Mouse (Mus musculus): ENCODE data around the gene Tnfsf15.

Tnfsf15 gene

DNA sequence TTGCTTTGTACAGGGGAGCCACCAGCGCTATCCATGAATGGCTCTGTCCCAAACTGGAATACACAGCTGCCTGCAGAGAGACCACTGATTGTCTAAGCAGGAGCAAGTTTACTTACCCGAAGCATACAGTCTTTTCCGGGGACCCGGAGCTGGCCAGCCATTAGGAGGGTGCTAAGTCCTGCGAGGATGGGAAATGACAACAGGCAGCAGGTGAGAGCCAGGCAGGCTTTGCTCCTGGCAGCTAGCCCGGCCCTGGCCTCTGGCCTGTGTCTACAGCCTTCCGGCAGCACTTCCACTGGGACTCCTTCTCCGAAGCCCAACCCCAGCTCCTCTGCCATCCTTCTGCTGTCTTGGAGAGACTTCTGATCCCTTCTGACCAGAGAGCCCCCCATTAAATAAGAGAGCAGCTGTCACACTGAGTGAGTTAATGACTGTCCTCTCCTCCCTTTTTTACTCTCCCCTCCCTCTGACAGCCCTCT is at the start of gene Tnfsf15:
Gene Tnfsf15, minus strand, starts transcription at position 421 of the 479 bp plus-strand sequence.
- DNase-seq (ENCODE audit: low read depth): no peak

DNA sequence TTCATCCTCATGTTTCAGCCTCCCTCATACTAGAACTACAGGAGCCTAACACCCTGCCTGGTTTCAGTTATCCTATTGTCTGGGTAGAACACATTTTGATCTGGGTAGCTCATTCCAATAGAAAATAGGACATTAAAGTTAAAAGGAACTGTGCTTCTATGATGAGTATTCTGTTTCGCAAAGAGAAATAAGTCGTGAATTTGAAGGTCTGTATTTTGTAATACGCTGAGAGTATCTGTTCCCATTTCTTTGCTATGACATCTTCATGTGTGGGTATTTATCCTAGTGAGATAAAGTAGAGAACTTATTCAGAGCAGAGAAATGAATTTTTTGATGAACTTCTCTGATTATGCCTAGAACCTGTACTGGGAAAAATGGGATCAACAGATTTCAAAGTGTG is 47.4 kb upstream of the Tnfsf15 start:
- DNase-seq (ENCODE audit: low read depth): no peak

DNA sequence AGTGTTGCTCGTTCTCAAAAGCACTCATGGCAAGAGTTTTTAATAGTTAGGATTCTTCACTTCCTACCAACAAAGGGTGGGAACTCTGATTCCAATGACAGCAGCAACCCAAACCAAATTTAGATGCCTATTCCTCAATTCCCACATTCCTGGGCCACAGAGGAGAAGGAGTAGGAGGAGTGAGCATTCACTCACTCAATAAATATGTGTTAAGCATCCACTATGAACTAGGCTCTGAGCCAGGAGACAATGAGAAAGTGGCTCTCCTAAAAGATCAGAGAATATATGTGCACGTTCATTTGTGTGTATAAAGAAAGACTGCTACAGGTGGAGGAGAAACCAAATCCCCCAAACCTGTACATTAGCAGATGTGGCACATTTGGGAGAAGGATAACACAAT is 40.6 kb upstream of the Tnfsf15 start:
- no peak for DNase-seq (ENCODE audit: low read depth)

DNA sequence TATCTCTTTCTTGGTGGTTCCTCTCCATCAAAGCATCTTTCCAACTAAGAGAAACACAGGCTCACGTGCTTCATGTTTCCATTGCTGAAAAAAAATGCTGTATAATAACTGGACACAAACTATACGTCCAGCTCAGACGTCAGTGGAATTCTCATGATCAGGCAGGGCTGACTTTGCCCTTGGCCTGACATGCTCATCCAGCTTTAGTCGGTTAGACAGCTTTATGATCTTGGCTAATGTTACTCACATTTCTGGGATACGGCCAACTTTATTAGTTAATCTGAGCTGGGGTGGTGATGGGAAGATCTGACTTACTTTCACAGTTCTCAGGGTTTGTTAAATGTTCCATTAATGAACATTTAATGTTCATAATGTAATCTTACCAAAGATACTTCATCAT is 38.9 kb upstream of the Tnfsf15 start:
- DNase-seq (ENCODE audit: low read depth): no peak

DNA sequence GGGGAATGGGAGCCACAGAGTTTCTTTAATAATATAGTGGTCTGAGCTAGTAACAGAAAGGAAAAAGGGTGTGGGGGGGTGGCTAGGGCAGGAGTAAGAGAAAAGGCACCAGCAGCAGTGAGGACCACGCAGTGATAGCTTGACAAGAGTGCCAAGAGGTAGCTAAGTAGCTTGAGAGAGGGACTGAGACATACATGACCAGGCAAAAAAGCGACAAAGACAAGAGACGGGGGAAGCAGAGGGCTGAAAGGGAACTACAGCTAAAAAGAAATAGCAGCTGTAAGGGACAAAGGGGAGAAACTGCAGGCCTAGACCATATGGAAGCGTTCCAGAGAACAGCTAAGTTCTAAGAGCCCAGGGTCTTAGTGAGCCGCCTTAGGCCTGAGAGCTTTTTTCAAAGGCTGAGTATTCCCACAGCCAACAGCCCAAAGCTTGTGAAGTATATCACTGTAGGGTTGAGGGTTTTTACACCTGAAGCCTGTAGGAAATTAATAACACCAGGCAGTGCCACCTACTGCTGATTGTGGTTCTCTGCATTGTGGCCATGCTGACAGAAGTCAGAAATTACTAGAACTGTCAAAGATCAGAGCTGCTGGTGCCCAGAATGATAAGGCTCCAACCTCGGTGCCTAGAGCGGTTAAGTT is 38.2 kb upstream of the Tnfsf15 start:
- DNase-seq (ENCODE audit: low read depth): no peak

DNA sequence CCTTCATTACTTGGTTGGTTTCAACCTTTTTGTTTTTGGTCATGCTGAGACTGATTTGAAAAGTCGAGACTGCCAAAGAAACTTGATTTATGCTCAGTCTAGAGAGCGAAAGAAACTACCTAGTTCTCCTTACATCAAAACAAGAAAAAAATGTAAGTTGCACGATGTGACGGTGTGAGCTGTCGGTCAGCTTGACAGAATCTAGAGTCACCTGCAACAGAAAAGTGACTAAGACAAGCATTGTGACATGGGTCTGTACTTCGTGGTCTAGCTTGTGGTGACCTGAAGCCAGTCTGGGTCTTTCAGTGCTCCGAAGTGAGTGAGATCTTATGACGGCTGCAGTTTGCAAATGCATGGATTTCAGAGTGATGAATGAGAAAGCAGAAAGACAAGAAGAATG is 32.3 kb upstream of the Tnfsf15 start:
- DNase-seq (ENCODE audit: low read depth): no peak

DNA sequence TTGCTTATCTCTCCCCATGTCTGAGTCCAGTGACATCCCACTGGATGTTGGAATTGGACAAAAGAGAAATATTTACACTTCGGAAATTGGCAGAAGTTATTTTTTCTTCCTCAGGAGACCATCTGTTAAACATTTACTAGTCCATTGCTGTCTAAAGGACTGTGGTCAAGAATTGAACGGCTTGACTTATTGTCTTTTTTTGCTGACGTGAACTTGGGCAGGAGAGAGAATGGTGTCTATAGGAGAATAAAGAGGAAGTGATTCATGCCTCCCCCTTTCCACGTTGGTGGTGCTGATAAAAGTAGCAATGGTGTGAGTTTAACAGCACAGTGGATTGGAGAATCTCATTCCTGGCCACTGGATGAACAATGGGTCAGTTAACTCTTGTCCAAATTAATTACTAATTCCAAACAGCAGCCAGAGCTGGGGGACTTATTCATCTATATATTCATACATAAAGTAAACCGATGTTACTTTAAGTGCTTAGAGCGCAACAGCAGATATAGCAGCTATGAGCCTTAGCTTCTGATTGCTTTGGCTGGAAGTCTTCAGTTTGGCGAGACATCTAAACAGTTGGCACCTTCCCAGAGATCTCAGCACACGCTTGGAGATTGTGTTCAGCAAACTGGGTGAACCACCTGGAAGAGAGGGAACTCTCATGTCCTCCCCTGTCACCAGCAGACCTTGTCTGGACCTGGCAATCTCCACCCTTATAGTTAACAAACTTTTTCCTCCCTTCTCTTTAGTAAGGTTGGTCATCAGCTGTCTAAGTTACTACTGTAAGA is 28.6 kb upstream of the Tnfsf15 start:
- no peak for DNase-seq (ENCODE audit: low read depth)

DNA sequence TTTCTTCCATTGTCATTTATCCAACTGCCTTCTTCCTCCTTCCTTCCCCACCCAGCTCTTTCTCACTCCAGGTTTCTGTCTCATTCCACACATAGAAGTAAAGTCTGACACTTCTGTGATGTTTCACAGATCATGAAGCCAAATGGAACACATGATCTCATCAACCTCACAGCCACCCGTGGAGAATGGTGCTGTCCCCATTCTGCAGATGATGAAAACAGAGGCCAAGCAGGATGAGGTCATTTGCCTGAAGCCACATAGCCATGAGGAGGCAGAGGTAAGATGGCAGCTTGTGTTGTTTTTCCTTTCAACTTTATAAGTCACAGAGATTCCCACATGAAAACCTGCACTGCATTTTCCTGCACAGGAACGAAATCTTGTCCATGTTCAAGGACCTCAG is 27.6 kb upstream of the Tnfsf15 start:
- DNase-seq (ENCODE audit: low read depth): no peak

DNA sequence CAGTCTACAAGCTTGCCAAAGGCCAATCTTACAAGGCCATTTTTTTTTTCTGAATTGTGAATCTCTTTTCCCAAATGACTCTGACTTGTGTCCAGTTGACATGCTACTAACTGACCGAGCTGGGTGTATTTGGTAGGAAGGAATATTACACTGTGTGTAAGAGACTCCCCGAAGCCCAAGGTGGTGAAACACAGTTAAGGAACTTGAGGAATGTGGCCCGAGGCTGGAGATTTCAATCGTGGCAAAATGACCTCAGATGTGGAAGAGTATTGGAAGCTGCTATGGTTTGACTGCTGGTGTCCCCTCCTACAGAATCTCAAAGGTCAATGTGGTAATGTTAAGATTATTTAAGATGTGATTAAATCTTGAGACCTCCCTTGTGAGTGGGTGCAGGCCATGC is 26.4 kb upstream of the Tnfsf15 start:
- no peak for DNase-seq (ENCODE audit: low read depth)

DNA sequence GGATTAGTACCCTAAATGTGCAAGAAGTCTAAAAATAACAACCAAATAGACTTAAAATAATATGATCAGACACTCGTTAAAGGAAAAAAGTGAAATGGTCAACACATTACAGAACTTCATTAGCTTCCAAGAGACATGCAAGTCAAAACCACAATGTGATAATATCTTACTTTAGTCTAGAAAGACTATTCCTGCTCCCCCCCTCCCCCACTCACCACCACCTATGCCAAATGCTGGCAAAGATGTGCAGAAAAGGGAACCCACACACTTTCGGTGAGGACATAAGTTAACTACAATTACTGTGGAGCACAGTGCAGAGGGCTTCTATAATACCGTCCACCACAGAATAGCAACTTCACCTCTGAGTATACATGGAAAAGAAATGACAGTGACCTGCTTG is 24.2 kb upstream of the Tnfsf15 start:
- no peak for DNase-seq (ENCODE audit: low read depth)

DNA sequence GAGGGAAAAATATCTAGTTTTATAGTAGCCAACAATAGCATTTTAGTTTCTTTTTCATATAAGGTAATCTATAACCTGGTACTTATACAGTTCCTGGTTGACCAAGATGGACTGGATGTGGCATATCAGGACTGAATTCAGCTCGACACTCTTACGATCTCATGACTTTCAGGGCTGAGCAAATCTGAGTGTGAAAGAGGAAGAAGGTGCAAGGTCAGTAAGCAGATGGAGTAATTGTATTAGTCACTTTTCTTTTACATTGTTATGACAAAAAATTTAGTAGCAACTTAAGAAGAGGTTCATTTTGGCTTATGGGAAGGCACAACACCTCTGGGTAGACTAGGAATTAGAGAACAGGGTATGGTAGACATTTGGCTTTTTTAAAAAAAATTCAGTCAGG is 20.1 kb upstream of the Tnfsf15 start:
- DNase-seq (ENCODE audit: low read depth): no peak

DNA sequence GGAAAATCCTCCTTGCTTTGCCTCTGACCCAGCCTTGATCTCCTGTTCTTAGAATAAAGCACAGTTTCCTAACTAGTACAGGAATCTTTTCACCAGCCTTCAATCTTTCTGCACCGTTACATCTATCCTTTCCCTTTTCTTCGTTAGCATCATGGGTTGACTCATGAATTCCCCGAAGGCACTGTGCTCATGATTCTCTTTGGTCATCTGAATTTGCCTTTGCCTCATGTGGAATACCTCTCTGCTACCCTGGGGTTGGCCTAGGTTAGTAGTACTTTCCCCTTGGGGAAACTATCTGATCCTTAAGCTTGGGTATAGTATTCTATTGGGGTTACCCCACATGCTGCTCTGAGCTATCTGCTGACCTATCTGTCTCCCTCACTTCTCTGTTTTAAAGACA is 15.0 kb upstream of the Tnfsf15 start:
- DNase-seq (ENCODE audit: low read depth): no peak

DNA sequence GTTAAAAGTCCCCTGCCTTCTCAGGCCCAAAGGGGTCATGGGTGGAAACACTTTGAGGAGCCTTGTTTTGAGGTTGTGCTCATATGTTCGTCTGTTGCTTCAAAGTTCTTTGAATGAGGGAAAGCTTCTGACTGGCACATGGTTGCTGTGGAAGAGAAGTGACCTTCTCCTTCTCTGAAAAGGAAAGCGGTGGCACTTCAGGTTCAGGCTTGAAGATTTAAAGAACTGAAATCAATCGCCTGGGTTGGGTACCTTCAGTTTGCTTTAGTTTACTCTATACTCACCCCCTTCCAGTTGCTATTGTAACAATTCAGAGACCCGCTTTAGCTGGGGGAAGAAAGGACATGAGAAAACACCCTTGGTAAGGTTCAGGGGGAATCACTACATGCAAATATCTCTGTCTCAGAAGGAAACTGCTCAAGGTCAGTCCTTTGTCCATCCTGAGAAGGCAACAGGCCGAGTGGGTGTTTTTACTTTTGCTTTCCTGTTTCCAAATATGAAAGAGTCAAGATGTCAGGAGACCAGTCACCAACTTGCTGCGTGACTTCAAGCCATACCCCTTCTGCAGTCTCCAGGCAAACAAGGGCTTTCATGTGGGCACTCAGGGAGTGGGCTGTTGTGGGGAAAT is 12.7 kb upstream of the Tnfsf15 start:
- DNase-seq (ENCODE audit: low read depth): no peak

DNA sequence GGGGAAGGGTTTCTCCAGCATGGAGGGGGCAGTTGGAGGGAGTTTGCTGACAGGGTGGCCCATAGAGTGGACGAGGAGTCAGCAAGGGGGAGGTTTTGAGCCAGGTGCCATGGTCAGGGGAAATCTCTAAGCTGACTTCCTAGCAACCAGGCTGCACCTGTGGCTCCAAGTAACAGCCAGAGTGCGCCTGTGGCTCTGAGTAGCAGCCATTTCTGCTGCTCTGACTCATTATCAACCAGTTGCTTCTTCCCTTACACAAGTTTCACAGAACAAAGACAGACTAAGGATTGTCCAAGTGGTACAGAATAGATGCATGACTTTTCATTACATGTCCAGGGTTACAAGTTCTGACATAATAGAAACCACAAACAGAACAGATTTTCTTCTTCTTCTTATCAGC is 11.2 kb upstream of the Tnfsf15 start:
- DNase-seq (ENCODE audit: low read depth): no peak

DNA sequence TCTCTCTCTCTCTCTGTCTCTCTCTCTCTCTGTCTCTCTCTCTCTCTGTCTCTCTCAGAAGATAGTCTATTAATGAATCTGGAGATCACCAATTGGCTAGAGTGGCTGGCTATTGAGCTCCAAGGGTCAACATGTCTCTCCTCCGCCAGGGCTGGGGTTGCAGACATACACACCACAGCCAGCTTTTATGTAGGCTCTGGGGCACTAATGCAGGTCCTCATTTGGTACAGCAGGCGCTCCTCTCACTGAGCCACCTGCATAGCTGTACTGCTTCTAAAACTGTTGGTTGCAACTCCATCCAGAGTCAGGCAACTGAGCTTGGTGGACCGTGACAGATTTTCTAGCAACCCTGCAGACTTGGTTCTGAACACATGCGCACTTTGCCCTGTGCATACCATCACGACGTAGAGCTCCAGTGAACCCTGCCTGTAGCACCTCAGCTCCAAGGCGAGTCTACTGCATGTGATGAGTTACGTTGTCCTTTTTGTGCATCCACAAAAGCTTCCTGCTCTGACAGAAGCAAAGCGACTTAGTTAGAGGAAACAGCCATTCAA is 9.6 kb upstream of the Tnfsf15 start:
- no peak for DNase-seq (ENCODE audit: low read depth)

DNA sequence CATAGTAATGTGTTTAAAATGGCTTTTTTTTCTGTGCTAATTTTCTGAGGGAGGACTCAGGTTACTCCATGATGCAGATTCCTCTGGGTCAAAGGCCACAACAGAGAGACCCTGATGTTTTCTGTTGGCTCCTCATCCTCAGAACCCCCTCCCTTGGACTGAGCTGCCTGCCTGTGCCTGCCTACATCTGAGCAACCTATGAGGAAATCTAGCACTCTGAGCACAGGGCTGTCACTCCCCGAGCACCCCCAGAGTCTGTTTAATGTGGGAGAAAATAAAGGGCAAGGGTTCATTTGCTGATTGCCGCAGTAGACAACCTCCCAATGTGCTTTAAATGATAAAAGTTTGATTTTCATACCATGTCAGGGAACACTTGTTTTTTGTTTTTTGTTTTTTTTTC is 8.9 kb upstream of the Tnfsf15 start:
- no peak for DNase-seq (ENCODE audit: low read depth)

DNA sequence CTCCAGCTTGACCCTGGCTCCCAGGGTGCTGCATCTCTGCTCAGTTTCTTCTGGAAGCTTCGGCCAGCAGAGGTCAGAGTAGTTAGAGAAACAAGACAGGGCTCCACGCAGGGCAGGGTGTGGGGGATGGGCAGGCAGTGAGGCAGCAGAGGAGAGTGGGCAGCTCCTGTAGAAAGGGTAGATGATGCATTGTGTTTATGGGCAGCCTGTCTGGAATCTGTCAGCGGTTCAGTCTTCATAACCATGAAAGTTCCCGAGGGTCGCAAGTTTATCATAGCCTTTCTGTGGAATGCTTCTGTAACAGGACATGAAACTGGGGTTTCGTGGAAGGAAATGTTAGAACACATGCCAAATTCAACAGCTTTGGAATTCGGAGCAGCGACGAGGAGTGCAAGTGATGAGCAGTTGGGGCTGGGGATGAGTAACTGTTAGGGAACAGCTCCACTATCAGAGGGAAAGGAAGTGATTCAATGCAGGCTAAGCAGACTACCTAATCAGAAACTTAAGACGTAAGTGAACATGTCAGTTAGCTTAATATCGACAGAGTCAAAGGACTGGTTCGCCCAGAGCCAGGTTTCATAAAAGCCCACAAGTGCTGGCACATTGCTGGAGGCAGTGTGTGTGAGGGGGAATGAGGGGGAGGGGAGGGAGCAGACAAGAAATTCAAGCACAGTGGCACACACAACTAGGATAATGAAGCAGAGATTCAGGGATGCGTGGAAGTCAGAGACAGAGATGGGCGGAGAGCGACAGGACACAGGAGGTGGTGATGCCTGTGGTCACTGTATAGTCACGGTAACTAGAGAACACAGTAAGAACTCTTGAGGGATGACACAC is 8.0 kb upstream of the Tnfsf15 start:
- no peak for DNase-seq (ENCODE audit: low read depth)

DNA sequence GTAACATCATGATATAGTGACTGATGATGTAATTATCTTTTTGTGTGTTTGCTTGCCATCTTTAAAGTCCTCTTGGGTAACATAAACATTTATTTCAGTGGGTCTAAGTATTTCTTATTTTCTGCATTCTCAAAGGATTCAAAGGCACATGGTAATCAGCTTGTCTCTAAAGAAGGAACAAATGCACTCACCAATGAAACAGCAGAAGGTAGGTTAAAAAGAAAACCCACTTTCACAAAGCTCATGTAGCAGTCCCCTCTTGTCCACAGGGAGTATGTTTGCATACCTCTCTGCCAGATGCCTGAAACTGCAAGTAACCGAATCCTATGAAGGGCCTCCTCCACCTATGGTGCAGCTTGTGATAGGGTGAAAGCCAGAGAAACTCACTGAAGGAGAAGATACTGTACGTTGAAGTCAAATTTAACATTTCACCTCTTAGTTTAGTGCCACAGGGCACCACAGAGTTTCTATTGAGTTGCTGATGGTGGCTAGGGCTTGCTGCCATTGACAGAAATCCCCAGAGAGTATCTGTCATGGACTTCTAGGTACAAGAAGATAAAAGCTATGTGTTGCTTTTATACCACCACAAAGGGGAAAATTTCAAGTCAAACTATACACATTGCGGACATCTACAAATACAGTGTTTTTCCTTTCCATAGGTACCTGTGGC is 3.3 kb upstream of the Tnfsf15 start:
- DNase-seq (ENCODE audit: low read depth): no peak

DNA sequence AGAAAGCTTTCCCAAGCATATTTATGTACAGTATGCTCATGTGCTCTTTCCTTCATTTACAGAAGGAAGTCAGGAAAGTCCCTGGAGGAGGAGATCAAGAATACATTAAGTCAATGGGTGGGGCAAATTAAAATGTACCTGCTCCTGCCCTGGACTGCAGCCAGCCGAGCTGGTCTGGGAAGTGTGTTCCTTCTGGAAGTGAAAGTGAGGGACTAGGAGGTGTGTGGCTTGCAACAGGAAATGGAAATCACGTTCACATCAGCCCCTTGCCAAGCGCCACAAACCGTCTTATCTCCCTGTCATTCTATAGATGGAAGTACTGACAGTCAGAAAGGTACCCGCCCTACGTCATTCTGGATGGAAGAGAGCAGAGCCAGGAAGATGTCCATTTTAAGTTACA is 358 bp upstream of the Tnfsf15 start:
- no peak for DNase-seq (ENCODE audit: low read depth)

DNA sequence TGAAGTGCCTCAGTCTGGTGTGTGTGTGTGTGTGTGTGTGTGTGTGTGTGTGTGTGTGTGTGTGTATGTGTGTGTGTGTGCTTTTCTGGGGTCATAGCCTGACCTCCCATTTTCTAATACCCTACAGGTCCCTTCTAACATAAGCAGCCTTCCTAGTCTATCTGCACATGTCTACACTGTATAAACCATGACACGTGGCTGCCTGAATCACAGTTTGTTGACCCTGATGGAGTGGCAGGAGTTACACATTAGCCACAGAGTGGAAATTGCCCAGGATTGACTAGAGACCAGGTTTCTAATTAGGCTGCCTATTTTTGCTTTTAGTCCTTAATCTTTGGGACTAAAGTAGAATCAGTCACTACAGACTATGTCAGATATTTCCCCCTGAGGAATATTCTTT is 1.3 kb downstream of the Tnfsf15 start:
- DNase-seq (ENCODE audit: low read depth): no peak

DNA sequence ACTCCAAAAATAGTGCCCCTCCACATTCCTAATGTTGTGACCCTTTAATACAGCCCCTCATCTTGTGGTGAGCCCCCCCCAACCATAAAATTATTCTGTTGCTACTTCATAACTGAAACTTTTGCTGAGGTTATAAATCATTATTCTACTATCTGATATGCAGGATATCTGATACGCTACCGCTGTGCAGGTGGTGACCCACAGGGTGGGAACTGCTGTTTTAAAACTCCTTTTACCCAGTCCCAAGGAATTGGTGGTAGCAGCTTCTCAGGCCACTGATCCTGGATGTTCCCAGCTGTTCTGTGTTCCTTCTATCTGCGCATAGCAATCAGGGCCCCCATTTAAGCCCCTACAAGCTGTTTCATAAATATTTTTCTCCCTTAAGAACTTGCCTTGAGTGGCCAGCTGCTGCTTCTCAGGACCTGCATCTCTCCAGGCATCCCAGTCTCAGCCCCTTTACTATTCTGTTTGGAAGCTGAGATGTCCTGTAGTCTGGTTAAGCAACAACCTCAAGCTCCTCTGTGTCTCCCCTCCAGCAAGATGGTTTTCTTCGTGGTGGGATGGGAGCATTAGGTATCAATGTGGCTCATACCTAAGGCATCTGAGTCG is 2.0 kb downstream of the Tnfsf15 start:
- no peak for DNase-seq (ENCODE audit: low read depth)

Data from c-Kit-positive CD71-positive TER-119-negative erythroid progenitor cells, embryonic 14.5 days (primary cell).